In the genomic region with DNA sequence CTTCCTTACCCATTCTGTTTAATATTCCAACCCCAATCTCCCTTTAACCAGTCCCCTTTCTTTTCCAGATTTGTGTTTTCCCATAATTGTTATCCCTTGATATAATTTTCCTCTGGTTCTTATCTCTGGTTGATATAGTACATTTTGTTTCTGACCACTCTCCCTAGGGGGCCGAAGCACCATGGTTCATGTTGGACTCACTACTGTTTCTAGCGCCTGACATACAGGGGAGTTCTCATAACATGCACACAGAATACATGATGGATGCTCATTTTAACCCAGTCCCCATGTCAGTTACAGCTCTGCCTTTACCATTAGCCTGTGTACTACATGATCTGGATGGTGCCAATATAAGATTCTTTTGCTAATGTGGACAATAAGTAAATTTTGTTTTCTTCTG, we compare ENCODE assay signal across 8 mouse cellular contexts. TPM values are rescaled to one million over a fixed set of nuclear protein-coding genes. Genes with fewer than 3 reads are reported as not detected.
DNase-seq lines count a peak whose midpoint lies in the region; ATAC-seq and TF ChIP-seq lines count a peak whose summit lies in the region.

No protein-coding gene starts in this region.

- no peaks in the 10 kb centered on the region for H3K9me3 ChIP-seq in intestine, embryonic 14.5 days (ENCODE audit: control insufficient read depth, low read length)
- no peaks in the 10 kb centered on the region for H3K9me3 ChIP-seq in intestine, postnatal 0 days (ENCODE audit: control insufficient read depth)
- no peaks in the 10 kb centered on the region for H3K9me3 ChIP-seq in embryonic facial prominence, embryonic 13.5 days
- H3K9me3 ChIP-seq in hindbrain, embryonic 15.5 days, result no peaks in the 10 kb centered on the region
- no peaks in the 10 kb centered on the region for H3K9me3 ChIP-seq in midbrain, embryonic 14.5 days (ENCODE audit: control insufficient read depth, low read length)

- 66% methylated on average over 2 of the region's 2 CpGs for WGBS in intestine, embryonic 14.5 days
- WGBS in intestine, postnatal 0 days, result 67% methylated on average over 2 of the region's 2 CpGs
- 80% methylated on average over 2 of the region's 2 CpGs for WGBS in embryonic facial prominence, embryonic 13.5 days
- whole genome bisulfite sequencing in hindbrain, embryonic 15.5 days, result 75% methylated on average over 2 of the region's 2 CpGs
- WGBS in midbrain, embryonic 14.5 days, result 77% methylated on average over 2 of the region's 2 CpGs

- H3K4me3 ChIP-seq in intestine, embryonic 14.5 days (ENCODE audit: low read depth, low read length), result no peak overlapping the region
- no peak overlapping the region for H3K4me3 ChIP-seq in intestine, postnatal 0 days (ENCODE audit: low read depth, low read length)
- peak overlapping the region; percentile 75 for H3K4me3 ChIP-seq in embryonic facial prominence, embryonic 13.5 days
- H3K4me3 ChIP-seq in hindbrain, embryonic 15.5 days, result peak overlapping the region; percentile 98
- H3K4me3 ChIP-seq in midbrain, embryonic 14.5 days (replicated peaks; ENCODE audit: low read depth, low read length), result no peak overlapping the region; the same call in 1 of the 2 replicates

- TF ChIP-seq CTCF in intestine, postnatal 0 days (IDR thresholded peaks at IDR 0.05; ENCODE audit: low read depth), result no peak

- no peaks in the 10 kb centered on the region for H3K27me3 ChIP-seq in intestine, embryonic 14.5 days (replicated peaks; ENCODE audit: control insufficient read depth, insufficient read depth, low read length)
- H3K27me3 ChIP-seq in intestine, postnatal 0 days (replicated peaks; ENCODE audit: control insufficient read depth, insufficient read depth, low read length), result no peaks in the 10 kb centered on the region
- H3K27me3 ChIP-seq in embryonic facial prominence, embryonic 13.5 days, result no peaks in the 10 kb centered on the region
- no peaks in the 10 kb centered on the region for H3K27me3 ChIP-seq in hindbrain, embryonic 15.5 days
- H3K27me3 ChIP-seq in midbrain, embryonic 14.5 days (ENCODE audit: control insufficient read depth, insufficient read depth, low read length), result no peaks in the 10 kb centered on the region

- peaks cover 33% of the 10 kb centered on the region for H3K36me3 ChIP-seq in intestine, embryonic 14.5 days (ENCODE audit: control insufficient read depth, insufficient read depth, low read length)
- H3K36me3 ChIP-seq in intestine, postnatal 0 days (ENCODE audit: control insufficient read depth, insufficient read depth), result peaks cover 26% of the 10 kb centered on the region
- H3K36me3 ChIP-seq in embryonic facial prominence, embryonic 13.5 days, result peaks cover 27% of the 10 kb centered on the region
- H3K36me3 ChIP-seq in hindbrain, embryonic 15.5 days, result peaks cover 18% of the 10 kb centered on the region
- H3K36me3 ChIP-seq in midbrain, embryonic 14.5 days (ENCODE audit: control insufficient read depth, insufficient read depth, low read length), result peaks cover 39% of the 10 kb centered on the region

- peak overlapping the region; percentile 93 for H3K4me2 ChIP-seq in intestine, embryonic 14.5 days (ENCODE audit: low read length)
- H3K4me2 ChIP-seq in intestine, postnatal 0 days (replicated peaks; ENCODE audit: low read depth), result no peak overlapping the region
- peak overlapping the region; percentile 92 for H3K4me2 ChIP-seq in embryonic facial prominence, embryonic 13.5 days
- peak overlapping the region; percentile 83 for H3K4me2 ChIP-seq in hindbrain, embryonic 15.5 days
- peak overlapping the region; percentile 84 for H3K4me2 ChIP-seq in midbrain, embryonic 14.5 days (ENCODE audit: low read length)

- DNase-seq in intestine, embryonic 14.5 days (ENCODE audit: low spot score), result no peak
- DNase-seq in midbrain, embryonic 14.5 days, result no peak
- DNase-seq in right cerebral cortex, adult 18-20 months, result no peak
- DNase-seq in layer of hippocampus, adult 9-11 months, result no peak

- peaks cover 16% of the 10 kb centered on the region for H3K4me1 ChIP-seq in intestine, embryonic 14.5 days (replicated peaks; ENCODE audit: control insufficient read depth, insufficient read depth, low read length)
- H3K4me1 ChIP-seq in intestine, postnatal 0 days (replicated peaks; ENCODE audit: control insufficient read depth, insufficient read depth, low read length), result 0 out of 2 replicates have a peak, but pooled peaks cover 6% of the 10 kb centered on the region
- peaks cover 32% of the 10 kb centered on the region for H3K4me1 ChIP-seq in embryonic facial prominence, embryonic 13.5 days
- peaks cover 46% of the 10 kb centered on the region for H3K4me1 ChIP-seq in hindbrain, embryonic 15.5 days (replicated peaks)
- H3K4me1 ChIP-seq in midbrain, embryonic 14.5 days (ENCODE audit: control insufficient read depth, insufficient read depth, low read length), result peaks cover 23% of the 10 kb centered on the region

- no peak overlapping the region for H3K27ac ChIP-seq in intestine, embryonic 14.5 days (ENCODE audit: low read depth)
- no peak overlapping the region for H3K27ac ChIP-seq in intestine, postnatal 0 days (ENCODE audit: low read depth, low read length)
- H3K27ac ChIP-seq in embryonic facial prominence, embryonic 13.5 days, result no peak overlapping the region
- H3K27ac ChIP-seq in hindbrain, embryonic 15.5 days (replicated peaks), result no peak overlapping the region
- H3K27ac ChIP-seq in midbrain, embryonic 14.5 days (replicated peaks; ENCODE audit: low read depth, low read length), result no peak overlapping the region

- ATAC-seq in intestine, embryonic 14.5 days (replicated peaks; ENCODE audit: low FRiP score, low TSS enrichment, low read depth), result no peak
- no peak for ATAC-seq in intestine, postnatal 0 days
- ATAC-seq in embryonic facial prominence, embryonic 13.5 days (ENCODE audit: insufficient number of reproducible peaks, insufficient read depth, low FRiP score, low TSS enrichment, low read depth), result no peak
- ATAC-seq in hindbrain, embryonic 15.5 days (ENCODE audit: low FRiP score, low read depth), result no peak
- no peak for ATAC-seq in midbrain, embryonic 14.5 days (ENCODE audit: low FRiP score, low TSS enrichment)
- no peak for ATAC-seq in CD4-positive, CD25-positive, alpha-beta regulatory T cell, adult 4 months

- H3K9ac ChIP-seq in intestine, embryonic 14.5 days (ENCODE audit: low read length), result no peak overlapping the region
- H3K9ac ChIP-seq in intestine, postnatal 0 days (ENCODE audit: low read depth, low read length), result no peak overlapping the region
- 0 out of 2 replicates have a peak overlapping the region, but pooled peaks have one; percentile 82 for H3K9ac ChIP-seq in embryonic facial prominence, embryonic 13.5 days
- peak overlapping the region; percentile 61; the same call in 1 of the 2 replicates for H3K9ac ChIP-seq in hindbrain, embryonic 15.5 days
- H3K9ac ChIP-seq in midbrain, embryonic 14.5 days (replicated peaks; ENCODE audit: low read length), result no peak overlapping the region

RNA-seq across cellular contexts. Expression of gene Atp6v0b, which starts 0.8 kb away (rescaled TPM):
- polyA plus RNA-seq in intestine, embryonic 14.5 days (2014; fragmentation: Nextera tagmentation; extraction: Ambion mirVana), result 213 and 219 TPM in 2 replicates
- 441 and 442 TPM in 2 replicates for polyA plus RNA-seq in intestine, postnatal 0 days (2015; fragmentation: Nextera tagmentation; extraction: Ambion mirVana)
- polyA plus RNA-seq in embryonic facial prominence, embryonic 13.5 days (2015; fragmentation: Nextera tagmentation; extraction: Ambion mirVana), result 183 and 186 TPM in 2 replicates
- 570 and 601 TPM in 2 replicates for polyA plus RNA-seq in hindbrain, embryonic 15.5 days (2015; fragmentation: Nextera tagmentation; extraction: Ambion mirVana)
- 528 and 640 TPM in 2 replicates for polyA plus RNA-seq in midbrain, embryonic 14.5 days (2014; fragmentation: Nextera tagmentation; extraction: Ambion mirVana)
- polyA plus RNA-seq in CD4-positive, CD25-positive, alpha-beta regulatory T cell, adult 4 months (2017; shearing (Covaris generic)), result 10 to 100 TPM; 91.3 to 92.4 TPM

RNA-seq across cellular contexts. Expression of gene Dph2, which starts 3.9 kb away (rescaled TPM):
- polyA plus RNA-seq in intestine, embryonic 14.5 days (2014; fragmentation: Nextera tagmentation; extraction: Ambion mirVana), result 20.0 and 23.1 TPM in 2 replicates
- polyA plus RNA-seq in intestine, postnatal 0 days (2015; fragmentation: Nextera tagmentation; extraction: Ambion mirVana), result 5.0 and 5.5 TPM in 2 replicates
- polyA plus RNA-seq in embryonic facial prominence, embryonic 13.5 days (2015; fragmentation: Nextera tagmentation; extraction: Ambion mirVana), result 19.2 and 20.2 TPM in 2 replicates
- 21.8 and 23.6 TPM in 2 replicates for polyA plus RNA-seq in hindbrain, embryonic 15.5 days (2015; fragmentation: Nextera tagmentation; extraction: Ambion mirVana)
- 20.6 and 26.1 TPM in 2 replicates for polyA plus RNA-seq in midbrain, embryonic 14.5 days (2014; fragmentation: Nextera tagmentation; extraction: Ambion mirVana)
- polyA plus RNA-seq in CD4-positive, CD25-positive, alpha-beta regulatory T cell, adult 4 months (2017; shearing (Covaris generic)), result 10 to 100 TPM; 33.3 to 40.3 TPM

RNA-seq across cellular contexts. Expression of gene B4galt2, which starts 4.6 kb away (rescaled TPM):
- polyA plus RNA-seq in intestine, embryonic 14.5 days (2014; fragmentation: Nextera tagmentation; extraction: Ambion mirVana), result 26.3 and 30.6 TPM in 2 replicates
- polyA plus RNA-seq in intestine, postnatal 0 days (2015; fragmentation: Nextera tagmentation; extraction: Ambion mirVana), result 8.7 and 8.9 TPM in 2 replicates
- 33.8 and 38.7 TPM in 2 replicates for polyA plus RNA-seq in embryonic facial prominence, embryonic 13.5 days (2015; fragmentation: Nextera tagmentation; extraction: Ambion mirVana)
- polyA plus RNA-seq in hindbrain, embryonic 15.5 days (2015; fragmentation: Nextera tagmentation; extraction: Ambion mirVana), result 56.5 and 69.5 TPM in 2 replicates
- polyA plus RNA-seq in midbrain, embryonic 14.5 days (2014; fragmentation: Nextera tagmentation; extraction: Ambion mirVana), result 78.1 and 94.2 TPM in 2 replicates
- not detected for polyA plus RNA-seq in CD4-positive, CD25-positive, alpha-beta regulatory T cell, adult 4 months (2017; shearing (Covaris generic))

RNA-seq across cellular contexts. Expression of gene Ccdc24, which starts 15.6 kb away (rescaled TPM):
- 1.1 and 1.9 TPM in 2 replicates for polyA plus RNA-seq in intestine, embryonic 14.5 days (2014; fragmentation: Nextera tagmentation; extraction: Ambion mirVana)
- polyA plus RNA-seq in intestine, postnatal 0 days (2015; fragmentation: Nextera tagmentation; extraction: Ambion mirVana), result 0.64 and 0.80 TPM in 2 replicates
- 1.9 and 2.3 TPM in 2 replicates for polyA plus RNA-seq in embryonic facial prominence, embryonic 13.5 days (2015; fragmentation: Nextera tagmentation; extraction: Ambion mirVana)
- 2.5 and 3.3 TPM in 2 replicates for polyA plus RNA-seq in hindbrain, embryonic 15.5 days (2015; fragmentation: Nextera tagmentation; extraction: Ambion mirVana)
- polyA plus RNA-seq in midbrain, embryonic 14.5 days (2014; fragmentation: Nextera tagmentation; extraction: Ambion mirVana), result 3.0 TPM in 2 replicates
- not detected for polyA plus RNA-seq in CD4-positive, CD25-positive, alpha-beta regulatory T cell, adult 4 months (2017; shearing (Covaris generic))

RNA-seq across cellular contexts. Expression of gene Ipo13, which starts 26.9 kb away (rescaled TPM):
- polyA plus RNA-seq in intestine, embryonic 14.5 days (2014; fragmentation: Nextera tagmentation; extraction: Ambion mirVana), result 43.2 and 43.3 TPM in 2 replicates
- polyA plus RNA-seq in intestine, postnatal 0 days (2015; fragmentation: Nextera tagmentation; extraction: Ambion mirVana), result 15.8 and 18.2 TPM in 2 replicates
- polyA plus RNA-seq in embryonic facial prominence, embryonic 13.5 days (2015; fragmentation: Nextera tagmentation; extraction: Ambion mirVana), result 46.0 and 47.3 TPM in 2 replicates
- 62.3 and 68.8 TPM in 2 replicates for polyA plus RNA-seq in hindbrain, embryonic 15.5 days (2015; fragmentation: Nextera tagmentation; extraction: Ambion mirVana)
- polyA plus RNA-seq in midbrain, embryonic 14.5 days (2014; fragmentation: Nextera tagmentation; extraction: Ambion mirVana), result 56.0 and 62.7 TPM in 2 replicates
- 10 to 100 TPM; 15.7 to 21.2 TPM for polyA plus RNA-seq in CD4-positive, CD25-positive, alpha-beta regulatory T cell, adult 4 months (2017; shearing (Covaris generic))

Comparison
In these comparisons a context has a peak if more than half of its experiments do, and no peak if none do; other contexts are left out.
1. H3K4me3 ChIP-seq: peak in embryonic facial prominence, embryonic 13.5 days (single experiment) and hindbrain, embryonic 15.5 days (single experiment); none in intestine, embryonic 14.5 days (single experiment), intestine, postnatal 0 days (single experiment) and midbrain, embryonic 14.5 days (single experiment).
2. H3K9ac ChIP-seq: peak in embryonic facial prominence, embryonic 13.5 days (single experiment) and hindbrain, embryonic 15.5 days (single experiment); none in intestine, embryonic 14.5 days (single experiment), intestine, postnatal 0 days (single experiment) and midbrain, embryonic 14.5 days (single experiment).